Mouse (Mus musculus) embryonic facial prominence, embryonic 15.5 days (tissue): ENCODE measurements at regions not wholly inside any gene's neighbourhood (a gene's known extent, or its start where the extent isn't known, plus 50 kb on each side); places are given as distances from the start of the nearest gene placed in this dataset.
A peak's percentile ranks its signal among the peaks of the same experiment; 100 is the strongest.

ENCODE experiments used
- ATAC-seq: fragments of 200-750 bp; cut with Nextera tagmentation; 2 replicates; pipeline ENCODE4 v1.8.0; 2017; ENCODE audit warnings: low read depth, moderate TSS enrichment; ENCODE audit not compliant: insufficient number of reproducible peaks, low FRiP score, low TSS enrichment
- H3K27ac ChIP-seq: fragments of 300-500 bp; sonication (generic); replicated peaks from 2 replicates; pipeline ENCODE4 v1.5.1; 2015; ENCODE audit warnings: mild to moderate bottlenecking, inconsistent platforms
- H3K27me3 ChIP-seq: fragments of 300-500 bp; sonication (generic); 2 replicates; pipeline ENCODE4 v1.6.1; 2015; ENCODE audit warnings: inconsistent platforms
- H3K36me3 ChIP-seq: fragments of 300-500 bp; sonication (generic); 2 replicates; pipeline ENCODE4 v1.6.1; 2015; ENCODE audit warnings: mild to moderate bottlenecking, inconsistent platforms
- H3K4me1 ChIP-seq: fragments of 300-500 bp; sonication (generic); 2 replicates; pipeline ENCODE4 v1.6.1; 2015; ENCODE audit warnings: inconsistent platforms
- H3K4me2 ChIP-seq: fragments of 300-500 bp; sonication (generic); replicated peaks from 2 replicates; pipeline ENCODE4 v1.6.1; 2015; ENCODE audit warnings: mild to moderate bottlenecking, inconsistent platforms
- H3K4me3 ChIP-seq: fragments of 300-500 bp; sonication (generic); replicated peaks from 2 replicates; pipeline ENCODE4 v1.5.1; 2015; ENCODE audit warnings: mild to moderate bottlenecking, inconsistent platforms
- H3K9ac ChIP-seq: fragments of 300-500 bp; sonication (generic); 2 replicates; pipeline ENCODE4 v1.6.1; 2015; ENCODE audit warnings: inconsistent platforms
- H3K9me3 ChIP-seq: fragments of 300-500 bp; sonication (generic); replicated peaks from 2 replicates; pipeline ENCODE4 v1.6.1; 2016; ENCODE audit warnings: inconsistent platforms
- WGBS: fragments of 180-500 bp; shearing (Covaris S2); methylation state at CpG from one replicate; pipeline ENCODE4 v1.1.7; 2015; 5-methylcytosine and 5-hydroxymethylcytosine counted together

GRCm38 (mm10) chr2:75114375-75114774, 288.8 kb downstream of the Mtx2 start:
- Histone ChIP-seq H3K9ac (no peak overlapping the region), H3K27me3 (no peaks in the 10 kb centered on the region), H3K4me3 (no peak overlapping the region), H3K4me1 (0 out of 2 replicates have a peak, but pooled peaks cover 6% of the 10 kb centered on the region), H3K4me2 (no peak overlapping the region), H3K36me3 (no peaks in the 10 kb centered on the region), H3K27ac (no peak overlapping the region), H3K9me3 (no peaks in the 10 kb centered on the region)
- WGBS = 28% methylated on average over 6 of the region's 6 CpGs
- ATAC-seq = peak; percentile 60; the same call in 1 of the 2 replicates

- WGBS = 78% methylated on average over 8 of the region's 8 CpGs
- no peaks in the 10 kb centered on the region for H3K27me3 ChIP-seq
Observed at GRCm38 (mm10) chr2:75118348-75118926, 292.8 kb downstream of the Mtx2 start.

GRCm38 (mm10) chr2:75119599-75119998, 294.0 kb downstream of the Mtx2 start:
- no peaks in the 10 kb centered on the region for H3K27me3 ChIP-seq
- no peaks in the 10 kb centered on the region for H3K4me1 ChIP-seq
- H3K9ac ChIP-seq = no peak overlapping the region
- 95% methylated on average over 9 of the region's 9 CpGs for WGBS
- no peak overlapping the region for H3K4me2 ChIP-seq
- no peaks in the 10 kb centered on the region for H3K36me3 ChIP-seq
- H3K27ac ChIP-seq = no peak overlapping the region
- H3K4me3 ChIP-seq = no peak overlapping the region
- ATAC-seq = no peak
- H3K9me3 ChIP-seq = no peaks in the 10 kb centered on the region

More at GRCm38 (mm10) chr2:75118348-75118926, 292.8 kb downstream of the Mtx2 start:
- no peak overlapping the region for H3K27ac ChIP-seq
- H3K9me3 ChIP-seq = no peaks in the 10 kb centered on the region
- H3K4me1 ChIP-seq = 0 out of 2 replicates have a peak, but pooled peaks cover 5% of the 10 kb centered on the region
- no peaks in the 10 kb centered on the region for H3K36me3 ChIP-seq
- ATAC-seq = no peak
- no peak overlapping the region for H3K4me2 ChIP-seq
- H3K9ac ChIP-seq = no peak overlapping the region
- H3K4me3 ChIP-seq = no peak overlapping the region

- ATAC-seq = no peak
- WGBS = 72% methylated on average over 10 of the region's 10 CpGs
- no peaks in the 10 kb centered on the region for H3K36me3 ChIP-seq
- H3K27me3 ChIP-seq = peaks cover 49% of the 10 kb centered on the region
- no peak overlapping the region for H3K4me3 ChIP-seq
- peaks cover 10% of the 10 kb centered on the region for H3K4me1 ChIP-seq
- H3K4me2 ChIP-seq = no peak overlapping the region
- H3K27ac ChIP-seq = no peak overlapping the region
- no peaks in the 10 kb centered on the region for H3K9me3 ChIP-seq
- H3K9ac ChIP-seq = no peak overlapping the region
Observed at GRCm38 (mm10) chr2:75133298-75134080, 307.9 kb downstream of the Mtx2 start.

- H3K36me3 ChIP-seq = no peaks in the 10 kb centered on the region
- ATAC-seq = no peak
- no peak overlapping the region for H3K27ac ChIP-seq
- H3K4me2 ChIP-seq = peak overlapping the region; percentile 76; the same call in 1 of the 2 replicates
- H3K9ac ChIP-seq = no peak overlapping the region
- peaks cover 10% of the 10 kb centered on the region for H3K4me1 ChIP-seq
- peaks cover 72% of the 10 kb centered on the region for H3K27me3 ChIP-seq
- WGBS = 19% methylated on average over 8 of the region's 8 CpGs
- H3K9me3 ChIP-seq = no peaks in the 10 kb centered on the region
- peak overlapping the region; percentile 36 for H3K4me3 ChIP-seq
Observed at GRCm38 (mm10) chr2:75136618-75137017, 311.0 kb downstream of the Mtx2 start.

- H3K9me3 ChIP-seq = no peaks in the 10 kb centered on the region
- no peak overlapping the region for H3K9ac ChIP-seq
- H3K4me2 ChIP-seq = peak overlapping the region; percentile 76
- peak; percentile 54; the same call in 1 of the 2 replicates for ATAC-seq
- 2% methylated on average over 42 of the region's 42 CpGs for WGBS
- peak overlapping the region; percentile 36 for H3K4me3 ChIP-seq
- H3K36me3 ChIP-seq = no peaks in the 10 kb centered on the region
- H3K27ac ChIP-seq = no peak overlapping the region
- H3K4me1 ChIP-seq = peaks cover 10% of the 10 kb centered on the region
- H3K27me3 ChIP-seq = peaks cover 72% of the 10 kb centered on the region
Observed at GRCm38 (mm10) chr2:75137133-75137982, 311.8 kb downstream of the Mtx2 start.

GRCm38 (mm10) chr2:75137983-75138745, 312.6 kb downstream of the Mtx2 start:
- Histone ChIP-seq H3K9me3 (no peaks in the 10 kb centered on the region), H3K4me2 (peak overlapping the region; percentile 76), H3K36me3 (no peaks in the 10 kb centered on the region), H3K9ac (no peak overlapping the region), H3K27me3 (peaks cover 78% of the 10 kb centered on the region), H3K27ac (no peak overlapping the region), H3K4me1 (peaks cover 10% of the 10 kb centered on the region), H3K4me3 (peak overlapping the region; percentile 36)
- 0 out of 2 replicates have a peak, but pooled peaks have one; percentile 51 for ATAC-seq
- WGBS = 1% methylated on average over 29 of the region's 29 CpGs

GRCm38 (mm10) chr2:75138746-75139060, 313.1 kb downstream of the Mtx2 start:
- Histone ChIP-seq H3K4me2 (no peak overlapping the region), H3K27me3 (peaks cover 78% of the 10 kb centered on the region), H3K4me1 (peaks cover 10% of the 10 kb centered on the region), H3K9me3 (no peaks in the 10 kb centered on the region), H3K4me3 (no peak overlapping the region), H3K9ac (no peak overlapping the region), H3K27ac (no peak overlapping the region), H3K36me3 (no peaks in the 10 kb centered on the region)
- ATAC-seq = no peak
- 27% methylated on average over 9 of the region's 9 CpGs for WGBS

- 49% methylated on average over 2 of the region's 2 CpGs for WGBS
- Histone ChIP-seq H3K4me3 (no peak overlapping the region), H3K27ac (no peak overlapping the region), H3K9me3 (no peaks in the 10 kb centered on the region), H3K9ac (no peak overlapping the region), H3K36me3 (no peaks in the 10 kb centered on the region), H3K4me2 (no peak overlapping the region), H3K4me1 (peaks cover 10% of the 10 kb centered on the region), H3K27me3 (peaks cover 70% of the 10 kb centered on the region)
- ATAC-seq = no peak
Observed at GRCm38 (mm10) chr2:75139544-75139943, 313.9 kb downstream of the Mtx2 start.

GRCm38 (mm10) chr2:75142675-75143074, 317.1 kb downstream of the Mtx2 start:
- H3K4me3 ChIP-seq = no peak overlapping the region
- ATAC-seq = no peak
- no peaks in the 10 kb centered on the region for H3K36me3 ChIP-seq
- H3K4me1 ChIP-seq = peaks cover 5% of the 10 kb centered on the region
- no peak overlapping the region for H3K9ac ChIP-seq
- H3K27ac ChIP-seq = no peak overlapping the region
- H3K4me2 ChIP-seq = no peak overlapping the region
- no peaks in the 10 kb centered on the region for H3K9me3 ChIP-seq
- H3K27me3 ChIP-seq = peaks cover 59% of the 10 kb centered on the region
- 27% methylated on average over 2 of the region's 2 CpGs for WGBS
